Mouse (Mus musculus) activated CD4-positive, CD25-positive, alpha-beta regulatory T cell, adult 9 weeks (primary cell): ENCODE measurements around the gene Mlc1. TPM values are rescaled to one million over a fixed set of nuclear protein-coding genes. Genes with fewer than 3 reads are reported as not detected.

ENCODE experiments used
- polyA plus RNA-seq: library from polyadenylated mRNA; unstranded; fragments of 100-300 nt; shearing (Covaris generic); gene quantifications from one replicate; pipeline ENCODE4 v1.2.1, GENCODE M21; 2017

Mlc1 gene
- not detected for polyA plus RNA-seq

GRCm38 (mm10) chr15:88978281-88979137 lies at the start of gene Mlc1:
TSS of gene Mlc1 (minus strand) at chr15:88979007.

DNA sequence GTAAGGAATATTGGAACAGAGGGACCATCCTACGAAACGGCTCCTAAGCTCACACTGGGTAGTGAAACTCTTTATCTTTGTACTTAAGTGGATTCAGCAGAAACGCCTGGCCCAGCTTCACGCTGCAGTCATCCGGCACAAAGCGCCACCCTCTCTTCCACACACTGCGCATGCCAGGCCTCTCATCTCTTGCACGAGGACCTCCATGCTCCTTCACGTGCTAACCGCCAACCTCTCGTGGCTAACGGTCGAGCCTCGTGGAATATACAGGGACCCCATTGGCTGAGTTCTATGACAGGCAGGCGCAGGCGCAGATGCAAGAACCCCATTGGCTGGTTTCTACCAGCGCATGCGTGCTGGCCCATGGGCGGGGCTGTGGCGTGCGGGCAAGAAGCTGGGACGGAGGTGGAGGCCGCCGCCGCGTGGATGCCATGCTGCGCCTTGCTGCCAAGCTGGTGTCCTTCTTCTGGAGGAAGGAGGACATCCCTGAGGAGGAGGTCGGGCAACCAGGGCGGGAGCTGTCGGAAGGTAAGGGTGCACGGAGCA lies 3.8 kb upstream of the Mlc1 start, which contains the start of gene Mov10l1:
Gene Mov10l1 (plus strand): TSS at position 376 of the 546 bp plus-strand sequence.

DNA sequence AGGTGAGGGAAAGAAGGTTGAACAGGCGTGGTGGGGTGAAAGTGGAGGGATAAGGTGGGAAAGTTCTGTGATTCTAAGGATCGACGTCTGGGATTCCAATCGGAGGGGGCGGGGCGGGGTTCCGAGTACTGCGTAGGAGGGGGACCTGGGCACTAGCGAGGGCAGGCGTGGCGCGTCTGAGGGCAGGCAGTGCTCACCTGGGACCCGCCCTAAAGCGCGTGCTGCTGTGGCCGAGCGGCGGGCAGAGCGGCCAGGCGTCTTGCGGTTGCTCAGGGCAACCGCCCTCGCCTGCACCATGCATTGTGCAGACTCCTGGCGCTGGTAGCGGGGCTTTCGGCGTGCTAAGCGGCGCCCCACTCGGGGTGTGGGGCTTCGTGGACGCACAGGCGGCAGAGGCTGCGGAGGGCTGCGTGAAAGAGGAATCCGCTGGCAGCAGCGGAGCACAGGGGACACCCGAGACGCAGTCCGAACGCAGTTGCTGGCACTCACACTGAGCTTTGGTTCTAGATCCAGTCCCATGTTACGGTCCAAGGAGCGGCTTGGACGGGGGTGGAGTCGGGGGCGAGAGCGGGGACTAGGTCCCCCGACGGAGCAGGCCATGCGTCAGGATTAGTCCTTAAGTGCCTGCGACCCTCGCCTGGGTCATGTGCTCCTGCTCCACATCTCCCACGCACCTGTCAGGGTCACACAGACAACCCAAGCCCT lies 24.3 kb downstream of the Mlc1 start, which contains the start of gene Ttll8:
Gene Ttll8 (minus strand): TSS at position 51 of the 705 bp plus-strand sequence.

Other genes starting within 250 kb of the Mlc1 start
- gene Brd1, start 244.8 kb downstream of the Mlc1 start, polyA plus RNA-seq: 12.1 TPM
- 3.5 TPM for gene Zbed4, start 227.3 kb downstream of the Mlc1 start, polyA plus RNA-seq
- gene Alg12, start 159.7 kb downstream of the Mlc1 start, polyA plus RNA-seq: 16.0 TPM
- gene Creld2, start 159.4 kb downstream of the Mlc1 start, polyA plus RNA-seq: 24.0 TPM
- 3.9 TPM for gene Pim3, start 116.8 kb downstream of the Mlc1 start, polyA plus RNA-seq
- not detected for gene Ttll8, start 24.6 kb downstream of the Mlc1 start, polyA plus RNA-seq
- gene Mov10l1, start 3.9 kb upstream of the Mlc1 start, polyA plus RNA-seq: not detected
- gene Panx2, start 80.7 kb upstream of the Mlc1 start, polyA plus RNA-seq: 0.37 TPM
- gene Trabd, start 96.1 kb upstream of the Mlc1 start, polyA plus RNA-seq: 61.9 TPM
- 4.5 TPM for gene Selenoo, start 110.1 kb upstream of the Mlc1 start, polyA plus RNA-seq
- 31.5 TPM for gene Tubgcp6, start 144.1 kb upstream of the Mlc1 start, polyA plus RNA-seq
- gene Hdac10, start 149.7 kb upstream of the Mlc1 start, polyA plus RNA-seq: 73.7 TPM
- 6.7 TPM for gene Mapk12, start 161.7 kb upstream of the Mlc1 start, polyA plus RNA-seq
- gene Mapk11, start 170.6 kb upstream of the Mlc1 start, polyA plus RNA-seq: 55.5 TPM
- gene Plxnb2, start 201.8 kb upstream of the Mlc1 start, polyA plus RNA-seq: 4.5 TPM
- gene Dennd6b, start 217.5 kb upstream of the Mlc1 start, polyA plus RNA-seq: 38.5 TPM
- 5.7 TPM for gene Ppp6r2, start 232.5 kb upstream of the Mlc1 start, polyA plus RNA-seq